Mouse (Mus musculus) cerebellum, adult 2 months (tissue): Measurements from ENCODE around the gene Gm6096.

Experiments used
- CTCF ChIP-seq: fragments of 200-500 bp; IDR thresholded peaks from 2 replicates; pipeline ENCODE4 v1.5.1; 2011; ENCODE audit warnings: low read depth, mild to moderate bottlenecking, control low read depth, low read length, moderate library complexity, borderline replicate concordance; ENCODE audit not compliant: insufficient read depth
- POLR2A ChIP-seq: fragments of 200-500 bp; IDR thresholded peaks from 2 replicates; pipeline ENCODE4 v1.6.1; 2011; ENCODE audit warnings: low read length, control low read depth, borderline replicate concordance; ENCODE audit not compliant: insufficient read depth

- TF ChIP-seq CTCF (no peak), POLR2A (no peak)
These were observed 3.9 kb upstream of the Gm6096 start for GRCm38 (mm10) chr7:34246870-34247499.
